Mouse (Mus musculus) MEL (cell line): ENCODE data around the gene 4931428F04Rik. TPM values are rescaled to one million over a fixed set of nuclear protein-coding genes. Genes with fewer than 3 reads are reported as not detected.

Source experiments
- DNase-seq: peaks from one replicate; pipeline ENCODE4 v3.0.0; 2011; ENCODE audit warnings: low read depth, low spot score
- H3K27ac ChIP-seq: 2 replicates; pipeline ENCODE4 v1.5.1; 2012; ENCODE audit warnings: low read depth, mild to moderate bottlenecking, control low read depth, low read length, moderate library complexity; ENCODE audit not compliant: control insufficient read depth
- H3K27me3 ChIP-seq, 2 experiments: fragments of 150-350 bp in 1 of 2; sonication (generic) in 1 of 2; 2 replicates each; pipeline ENCODE4 v1.6.1; 2012; ENCODE audit warnings: low read length in 2 of 2, mild to moderate bottlenecking in 2 of 2, improper control_type of control experiment in 1 of 2, moderate library complexity in 1 of 2; ENCODE audit not compliant: insufficient read depth in 2 of 2, control insufficient read depth in 1 of 2
- H3K36me3 ChIP-seq, 2 experiments: 2 replicates each; pipeline ENCODE4 v1.6.1; 2012 to 2014; ENCODE audit warnings: low read length in 2 of 2, improper control_type of control experiment in 1 of 2, inconsistent platforms in 1 of 2, mild to moderate bottlenecking in 1 of 2; ENCODE audit not compliant: insufficient read depth in 2 of 2, control insufficient read depth in 1 of 2
- H3K4me1 ChIP-seq, 2 experiments: fragments of 150-350 bp in 1 of 2; sonication (generic) in 1 of 2; 2 replicates each; pipeline ENCODE4 v1.6.1; 2012; ENCODE audit warnings: low read length in 2 of 2, improper control_type of control experiment in 1 of 2, mild to moderate bottlenecking in 1 of 2; ENCODE audit not compliant: insufficient read depth in 2 of 2, control insufficient read depth in 1 of 2
- H3K4me3 ChIP-seq, 2 experiments: fragments of 150-350 bp in 1 of 2; sonication (generic) in 1 of 2; 2 replicates each; pipeline ENCODE4 v1.5.1; 2012; ENCODE audit warnings: low read depth in 2 of 2, low read length in 2 of 2, mild to moderate bottlenecking in 2 of 2, moderate library complexity in 2 of 2, control low read depth in 1 of 2, improper control_type of control experiment in 1 of 2; ENCODE audit not compliant: control insufficient read depth in 1 of 2, insufficient read depth in 1 of 2
- H3K79me2 ChIP-seq: 2 replicates; pipeline ENCODE4 v1.6.1; 2012; ENCODE audit warnings: mild to moderate bottlenecking, low read length, moderate library complexity; ENCODE audit not compliant: control insufficient read depth, poor library complexity, insufficient read depth
- H3K9ac ChIP-seq: 2 replicates; pipeline ENCODE4 v1.6.1; 2012; ENCODE audit warnings: low read depth, mild to moderate bottlenecking, control low read depth, low read length, moderate library complexity; ENCODE audit not compliant: control insufficient read depth, poor library complexity, severe bottlenecking
- H3K9me3 ChIP-seq: fragments of 150-350 bp; sonication (generic); replicated peaks from 2 replicates; pipeline ENCODE4 v1.6.1; 2012; ENCODE audit warnings: mild to moderate bottlenecking, low read length, improper control_type of control experiment, moderate library complexity; ENCODE audit not compliant: insufficient read depth
- CHD1 ChIP-seq: IDR thresholded peaks from 2 replicates; pipeline ENCODE4 v1.6.1; 2012; ENCODE audit warnings: low read depth, mild to moderate bottlenecking, inconsistent platforms, low read length, improper control_type of control experiment
- CTCF ChIP-seq, 3 experiments: IDR thresholded peaks in 2 of 3; conservative IDR thresholded peaks in 1 of 3; 2 replicates each; pipeline ENCODE4 v1.5.1; 2011 to 2012; ENCODE audit warnings: low read length in 3 of 3, low read depth in 2 of 3, mild to moderate bottlenecking in 2 of 3, improper control_type of control experiment in 1 of 3, inconsistent platforms in 1 of 3, mixed read lengths in 1 of 3, moderate library complexity in 1 of 3; ENCODE audit not compliant: control insufficient read depth in 1 of 3, insufficient read depth in 1 of 3, poor library complexity in 1 of 3, severe bottlenecking in 1 of 3
- GATA1 ChIP-seq: IDR thresholded peaks from 2 replicates; pipeline ENCODE4 v1.6.1; 2011; ENCODE audit warnings: low read depth, low read length, improper control_type of control experiment
- JUND ChIP-seq: IDR thresholded peaks from 2 replicates; pipeline ENCODE4 v1.6.1; 2011; ENCODE audit warnings: low read depth, mild to moderate bottlenecking, improper control_type of control experiment, low read length
- MAZ ChIP-seq: IDR thresholded peaks from 2 replicates; pipeline ENCODE4 v1.6.1; 2012; ENCODE audit warnings: low read depth, mild to moderate bottlenecking, inconsistent platforms, low read length, improper control_type of control experiment
- MYB ChIP-seq: IDR thresholded peaks from 2 replicates; pipeline ENCODE4 v1.6.1; 2011; ENCODE audit warnings: mild to moderate bottlenecking, low read depth, low read length, improper control_type of control experiment
- MYC ChIP-seq: IDR thresholded peaks from 2 replicates; pipeline ENCODE4 v1.6.1; 2011; ENCODE audit warnings: low read depth, mild to moderate bottlenecking, low read length, improper control_type of control experiment, moderate library complexity
- NELFE ChIP-seq: IDR thresholded peaks from 2 replicates; pipeline ENCODE4 v1.6.1; 2011; ENCODE audit warnings: low read depth, low read length, improper control_type of control experiment
- POLR2A ChIP-seq, 2 experiments: IDR thresholded peaks; 2 replicates each; pipeline ENCODE4 v1.6.1; 2011 to 2012; ENCODE audit warnings: low read length in 2 of 2, mild to moderate bottlenecking in 2 of 2, control low read depth in 1 of 2, improper control_type of control experiment in 1 of 2, low read depth in 1 of 2, moderate library complexity in 1 of 2; ENCODE audit not compliant: control insufficient read depth in 1 of 2, insufficient read depth in 1 of 2, poor library complexity in 1 of 2
- POLR2AphosphoS2 ChIP-seq: IDR thresholded peaks from 2 replicates; pipeline ENCODE4 v1.6.1; 2011; ENCODE audit warnings: low read length, improper control_type of control experiment
- RAD21 ChIP-seq: IDR thresholded peaks from 2 replicates; pipeline ENCODE4 v1.6.1; 2011; ENCODE audit warnings: mild to moderate bottlenecking, low read depth, low read length, improper control_type of control experiment
- RCOR1 ChIP-seq: IDR thresholded peaks from 2 replicates; pipeline ENCODE4 v1.6.1; 2012; ENCODE audit warnings: low read depth, mild to moderate bottlenecking, inconsistent platforms, low read length, improper control_type of control experiment
- SIN3A ChIP-seq: IDR thresholded peaks from 2 replicates; pipeline ENCODE4 v1.6.1; 2012; ENCODE audit warnings: low read length, improper control_type of control experiment, inconsistent platforms
- SMC3 ChIP-seq: IDR thresholded peaks from 2 replicates; pipeline ENCODE4 v1.6.1; 2011; ENCODE audit warnings: low read depth, low read length, improper control_type of control experiment
- TAL1 ChIP-seq: IDR thresholded peaks from 2 replicates; pipeline ENCODE4 v1.6.1; 2012; ENCODE audit warnings: mild to moderate bottlenecking, inconsistent platforms, low read length, moderate library complexity, mixed read lengths
- TBP ChIP-seq: IDR thresholded peaks from 2 replicates; pipeline ENCODE4 v1.8.0; 2011; ENCODE audit warnings: low read depth, low read length, improper control_type of control experiment
- TCF12 ChIP-seq: IDR thresholded peaks from 2 replicates; pipeline ENCODE4 v1.6.1; 2014; ENCODE audit warnings: low read depth, mild to moderate bottlenecking, inconsistent platforms, low read length, improper control_type of control experiment, moderate library complexity
- UBTF ChIP-seq: IDR thresholded peaks from 2 replicates; pipeline ENCODE4 v1.6.1; 2012; ENCODE audit warnings: low read depth, mild to moderate bottlenecking, inconsistent platforms, low read length, improper control_type of control experiment, moderate library complexity, borderline replicate concordance; ENCODE audit not compliant: insufficient read depth
- ZC3H11A ChIP-seq: IDR thresholded peaks from 2 replicates; pipeline ENCODE4 v1.6.1; 2012; ENCODE audit warnings: low read depth, mild to moderate bottlenecking, inconsistent platforms, low read length, improper control_type of control experiment
- ZKSCAN1 ChIP-seq: IDR thresholded peaks from 2 replicates; pipeline ENCODE4 v1.6.1; 2012; ENCODE audit warnings: low read depth, mild to moderate bottlenecking, inconsistent platforms, low read length, improper control_type of control experiment, moderate library complexity
- polyA plus RNA-seq, 2 experiments: library from polyadenylated mRNA; stranded (reverse) in 1 of 2; unstranded in 1 of 2; fragments of >175 nt in 1 of 2; fragments of >200 nt in 1 of 2; gene quantifications; 2 replicates each; pipeline versions ENCODE4 v1.2.1 to v1.2.4; 2012; ENCODE audit warnings: low replicate concordance in 2 of 2, low read depth in 1 of 2; ENCODE audit not compliant: insufficient read length in 2 of 2, insufficient read depth in 1 of 2, missing spikeins in 1 of 2
- total RNA-seq: library from RNA; depleted of rRNA; stranded (reverse); fragments of 300-350 nt; gene quantifications from 2 replicates; pipeline ENCODE4 v1.2.3, GENCODE M21; 2012

Gene 4931428F04Rik
- total and polyA plus RNA-seq, 3 experiments: 8.2 to 13.0 TPM; not detected in 1

GRCm38 (mm10) chr8:105286907-105287306 is 2.8 kb downstream of the 4931428F04Rik start:
- peaks cover 8 to 34% of the 10 kb centered on the region in 2 experiments for H3K4me1 ChIP-seq
- no peaks in the 10 kb centered on the region for H3K27me3 ChIP-seq
- TF ChIP-seq ZC3H11A (peak; percentile 54), UBTF (no peak), POLR2A (IDR thresholded peaks at IDR 0.05; ENCODE audit: control insufficient read depth in 1 of 2, insufficient read depth in 1 of 2, low read depth in 1 of 2, low read length in 2 of 2, poor library complexity in 1 of 2) (no peak), RAD21 (peak; percentile 67), CTCF (IDR thresholded peaks at IDR 0.05 in 2 of 3, conservative IDR thresholded peaks at IDR 0.05 in 1 of 3; ENCODE audit: control insufficient read depth in 1 of 3, insufficient read depth in 1 of 3, low read depth in 2 of 3, low read length in 3 of 3, poor library complexity in 1 of 3, severe bottlenecking in 1 of 3) (peak in 2 of 3 experiments; percentile 10 to 63; a peak in 2 of 6 replicates), SMC3 (peak; percentile 42; the same call in 1 of the 2 replicates), MAZ (no peak)
- H3K79me2 ChIP-seq: peaks cover 3% of the 10 kb centered on the region
- H3K27ac ChIP-seq: no peak overlapping the region
- H3K9ac ChIP-seq: no peak overlapping the region
- peaks cover 0 to 18% of the 10 kb centered on the region in 2 experiments; a peak in 2 of 4 replicates for H3K36me3 ChIP-seq
- DNase-seq: peak; percentile 59
- H3K4me3 ChIP-seq: no peak overlapping the region
- no peaks in the 10 kb centered on the region for H3K9me3 ChIP-seq

GRCm38 (mm10) chr8:105285514-105285913 is 4.2 kb downstream of the 4931428F04Rik start:
- no peak overlapping the region for H3K27ac ChIP-seq
- H3K36me3 ChIP-seq: peaks cover 0 to 20% of the 10 kb centered on the region in 2 experiments; a peak in 2 of 4 replicates
- H3K9ac ChIP-seq: no peak overlapping the region
- H3K4me3 ChIP-seq: no peak overlapping the region
- H3K79me2 ChIP-seq: peaks cover 3% of the 10 kb centered on the region
- DNase-seq: no peak
- H3K4me1 ChIP-seq: peaks cover 8 to 32% of the 10 kb centered on the region in 2 experiments
- TF ChIP-seq MYB (no peak), GATA1 (no peak), TCF12 (no peak), SIN3A (no peak), TBP (no peak), ZC3H11A (no peak), NELFE (no peak), POLR2AphosphoS2 (no peak), MYC (no peak), JUND (no peak), RCOR1 (no peak), CHD1 (no peak), ZKSCAN1 (no peak), TAL1 (no peak), CTCF (IDR thresholded peaks at IDR 0.05 in 2 of 3, conservative IDR thresholded peaks at IDR 0.05 in 1 of 3; ENCODE audit: control insufficient read depth in 1 of 3, insufficient read depth in 1 of 3, low read depth in 2 of 3, low read length in 3 of 3, poor library complexity in 1 of 3, severe bottlenecking in 1 of 3) (no peak)
- TF ChIP-seq, all 39 proteins: peak for 0
- no peaks in the 10 kb centered on the region for H3K27me3 ChIP-seq
- no peaks in the 10 kb centered on the region for H3K9me3 ChIP-seq
